Mouse (Mus musculus): Measurements from ENCODE around the gene Tcf20.

- TF ChIP-seq MYC (IDR thresholded peaks at IDR 0.05; ENCODE audit: low read depth, low read length) (no peak), NELFE (IDR thresholded peaks at IDR 0.05; ENCODE audit: low read depth, low read length) (no peak), POLR2AphosphoS2 (IDR thresholded peaks at IDR 0.05; ENCODE audit: low read depth, low read length) (no peak), EP300 (IDR thresholded peaks at IDR 0.05; ENCODE audit: low read length) (no peak), E2F4 (IDR thresholded peaks at IDR 0.05; ENCODE audit: insufficient replicate concordance, low read depth, low read length) (no peak), POLR2A (IDR thresholded peaks at IDR 0.05; ENCODE audit: low read depth, low read length) (no peak), CTCF (conservative IDR thresholded peaks at IDR 0.05 in 1 of 2, IDR thresholded peaks at IDR 0.05 in 1 of 2; ENCODE audit: low read depth in 2 of 2, low read length in 2 of 2) (no peak), MAZ (IDR thresholded peaks at IDR 0.05; ENCODE audit: low read depth, low read length) (no peak), JUN (IDR thresholded peaks at IDR 0.05; ENCODE audit: insufficient read depth, low read depth, low read length) (no peak), ZNF384 (IDR thresholded peaks at IDR 0.05; ENCODE audit: low read depth, low read length) (no peak), MXI1 (IDR thresholded peaks at IDR 0.05; ENCODE audit: low read depth, low read length) (no peak)
Measured at GRCm38 (mm10) chr15:82937428-82937992, 50.2 kb downstream of the Tcf20 start.

All from CH12.LX (cell line).